Mouse (Mus musculus) frontal cortex, postnatal 14 days (tissue): ENCODE measurements around the gene Gpr15.

Experiments
- DNase-seq, 2 experiments: peaks; one replicate each; pipeline ENCODE4 v3.0.0; 2022; ENCODE audit warnings: low spot score in 2 of 2

Gene Gpr15

GRCm38 (mm10) chr16:58702329-58702932, 16.4 kb downstream of the Gpr15 start:
- DNase-seq, result no peak

- no peak for DNase-seq
Observed at GRCm38 (mm10) chr16:58701779-58702178, 17.1 kb downstream of the Gpr15 start.

- no peak for DNase-seq
Observed at GRCm38 (mm10) chr16:58700816-58701424, 17.9 kb downstream of the Gpr15 start.

GRCm38 (mm10) chr16:58700174-58700573, 18.7 kb downstream of the Gpr15 start:
- no peak for DNase-seq

- no peak for DNase-seq
Observed at GRCm38 (mm10) chr16:58697261-58697660, 21.6 kb downstream of the Gpr15 start.

- DNase-seq, result no peak
Observed at GRCm38 (mm10) chr16:58696796-58697195, 22.1 kb downstream of the Gpr15 start.

GRCm38 (mm10) chr16:58694091-58694490, 24.8 kb downstream of the Gpr15 start:
- DNase-seq, result no peak

- DNase-seq, result no peak
Observed at GRCm38 (mm10) chr16:58690322-58690732, 28.5 kb downstream of the Gpr15 start.

- no peak for DNase-seq
Observed at GRCm38 (mm10) chr16:58689555-58690169, 29.2 kb downstream of the Gpr15 start.

GRCm38 (mm10) chr16:58688534-58688933, 30.3 kb downstream of the Gpr15 start:
- DNase-seq, result no peak

- DNase-seq, result no peak
Observed at GRCm38 (mm10) chr16:58685548-58686537, 33.0 kb downstream of the Gpr15 start.

- no peak for DNase-seq
Observed at GRCm38 (mm10) chr16:58684537-58684936, 34.3 kb downstream of the Gpr15 start.

GRCm38 (mm10) chr16:58683911-58684310, 35.0 kb downstream of the Gpr15 start:
- DNase-seq, result no peak

GRCm38 (mm10) chr16:58682870-58683269, 36.0 kb downstream of the Gpr15 start:
- no peak for DNase-seq

GRCm38 (mm10) chr16:58682046-58682445, 36.8 kb downstream of the Gpr15 start:
- no peak for DNase-seq

GRCm38 (mm10) chr16:58678660-58679059, 40.2 kb downstream of the Gpr15 start:
- no peak for DNase-seq

GRCm38 (mm10) chr16:58677491-58677890, 41.4 kb downstream of the Gpr15 start:
- DNase-seq, result no peak

GRCm38 (mm10) chr16:58676633-58677032, 42.2 kb downstream of the Gpr15 start:
- no peak for DNase-seq

GRCm38 (mm10) chr16:58676156-58676555, 42.7 kb downstream of the Gpr15 start:
- DNase-seq, result no peak

- DNase-seq, result no peak
Observed at GRCm38 (mm10) chr16:58675256-58675655, 43.6 kb downstream of the Gpr15 start.

- DNase-seq, result no peak
Observed at GRCm38 (mm10) chr16:58673811-58674410, 45.0 kb downstream of the Gpr15 start.

- no peak for DNase-seq
Observed at GRCm38 (mm10) chr16:58672396-58672795, 46.5 kb downstream of the Gpr15 start.
